Mouse (Mus musculus) layer of hippocampus, adult 11-12 months (tissue): ENCODE data around the gene Treml4.

Experiments
- DNase-seq: peaks from one replicate; pipeline ENCODE4 v3.0.0; 2022; ENCODE audit warnings: low spot score

The Treml4 gene

DNA sequence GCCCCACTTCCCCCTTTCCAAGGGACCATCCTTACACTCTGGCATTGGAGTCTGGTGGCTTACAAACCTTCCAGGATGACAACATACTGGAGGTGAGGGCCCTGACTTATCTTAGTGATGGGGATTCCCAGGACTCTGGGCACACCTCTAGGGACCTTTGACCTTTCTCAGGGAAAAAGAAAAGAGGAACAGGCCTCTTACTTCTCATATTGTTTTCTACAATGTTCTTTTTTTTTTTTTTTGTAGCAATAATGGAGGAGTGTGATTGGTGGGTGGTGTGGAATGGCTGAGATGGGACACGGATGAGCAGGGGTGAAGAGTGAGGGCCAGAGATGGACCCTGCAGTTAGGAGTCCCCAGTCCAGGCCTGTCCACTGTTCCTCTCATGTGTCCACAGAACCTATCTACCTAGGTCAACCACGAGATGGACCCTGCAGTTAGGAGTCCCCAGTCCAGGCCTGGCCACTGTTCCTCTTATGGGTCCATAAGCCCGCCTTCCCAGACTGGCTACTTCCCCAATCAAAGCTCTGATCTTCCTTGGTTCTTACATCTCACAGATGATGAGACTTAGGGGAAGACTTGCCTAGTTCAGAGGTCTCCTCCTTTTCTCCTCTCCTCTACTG lies at the start of gene Treml4:
Gene Treml4 (plus strand): TSS at position 555 of the 622 bp plus-strand sequence.
- DNase-seq = no peak

- DNase-seq = no peak
Measured at GRCm38 (mm10) chr17:48215429-48215828, 48.7 kb upstream of the Treml4 start.

DNA sequence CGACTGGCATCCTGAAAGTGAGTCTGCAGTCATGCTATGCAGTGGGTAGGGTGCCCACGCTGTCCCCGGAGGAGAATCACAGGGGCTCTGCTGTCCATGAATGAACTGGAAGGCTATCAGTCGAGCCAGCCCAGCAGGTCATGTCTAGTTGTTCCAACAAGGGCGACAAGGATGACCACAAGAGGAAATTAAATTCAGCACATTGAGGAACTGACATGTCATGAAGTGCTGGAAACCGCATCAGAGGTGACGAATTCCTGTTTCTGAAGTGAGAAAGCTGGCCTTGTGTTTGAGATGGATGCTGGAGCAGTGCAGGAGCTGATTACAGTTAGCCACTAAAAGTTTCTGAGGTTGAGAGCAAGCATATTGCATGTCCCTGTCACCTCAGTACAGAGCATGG lies 33.4 kb upstream of the Treml4 start:
- DNase-seq = no peak

DNA sequence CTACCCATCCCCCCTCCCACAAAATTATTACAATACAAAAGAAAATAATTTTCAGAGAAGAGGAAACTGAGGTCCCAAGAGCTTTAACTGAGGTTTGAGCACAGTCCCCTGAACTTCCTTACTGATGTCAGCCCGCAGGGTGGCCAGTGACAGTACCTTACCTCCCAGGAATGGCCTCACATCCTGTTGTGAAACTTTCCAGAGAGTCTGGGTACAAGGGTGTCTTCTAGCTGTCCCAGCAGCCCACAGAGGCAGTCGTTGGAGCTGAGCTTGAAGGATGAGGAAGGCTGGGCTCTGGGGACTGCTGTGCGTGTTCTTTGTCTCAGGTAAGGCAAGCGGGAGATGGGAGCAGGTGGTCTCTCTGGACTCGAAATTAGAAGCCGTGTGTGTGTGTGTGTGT lies 31.6 kb upstream of the Treml4 start, which contains the start of gene Trem1:
Gene Trem1 (plus strand): TSS at position 251 of the 400 bp plus-strand sequence.
- DNase-seq = no peak

- DNase-seq = no peak
Measured at GRCm38 (mm10) chr17:48233789-48234188, 30.3 kb upstream of the Treml4 start.

DNA sequence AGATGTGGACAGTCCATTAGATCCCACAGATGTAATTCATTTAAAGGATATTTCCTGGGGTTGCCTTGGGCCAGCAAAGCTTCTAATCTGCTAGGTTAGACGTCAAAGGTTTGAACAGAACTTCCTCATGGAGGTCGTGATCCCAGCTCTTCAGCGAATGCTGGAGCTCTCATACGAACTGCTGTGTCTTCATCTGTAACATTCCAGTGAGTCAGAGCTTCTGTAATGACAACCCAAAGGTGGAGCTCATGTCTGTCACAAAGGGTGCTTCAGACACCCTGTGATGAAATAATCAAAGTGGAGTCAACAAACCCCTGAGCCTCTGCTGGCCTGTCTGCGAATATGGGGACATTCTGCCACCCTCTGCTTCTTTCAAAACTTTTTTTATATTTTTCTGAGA lies 29.5 kb upstream of the Treml4 start:
- DNase-seq = no peak

- DNase-seq = no peak
Measured at GRCm38 (mm10) chr17:48235773-48236370, 28.2 kb upstream of the Treml4 start.

DNA sequence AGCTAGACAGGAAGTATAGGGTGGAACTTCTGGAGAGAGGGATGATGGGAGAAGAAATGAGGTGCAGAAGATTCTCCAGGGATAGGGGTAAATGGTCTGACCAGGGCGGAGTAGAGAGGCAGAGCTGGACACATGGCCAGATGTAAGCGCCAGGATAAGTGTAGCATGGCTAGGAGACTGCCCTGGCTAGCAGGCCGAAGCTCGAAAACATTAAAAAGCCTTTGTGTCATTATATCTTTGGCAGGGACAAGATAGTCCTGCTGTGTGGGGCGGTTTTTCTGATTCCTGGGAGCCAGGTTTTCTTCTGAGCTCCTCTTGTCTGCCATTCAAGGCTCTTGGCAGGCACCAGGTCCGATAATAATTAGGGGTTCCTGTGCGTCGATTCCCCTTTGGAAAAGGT lies 26.5 kb upstream of the Treml4 start:
- no peak for DNase-seq

GRCm38 (mm10) chr17:48247221-48247928 lies 16.7 kb upstream of the Treml4 start, which contains the start of gene Trem3:
Gene Trem3, plus strand, starts transcription at chr17:48247777.
- DNase-seq = no peak

GRCm38 (mm10) chr17:48249039-48249438 lies 15.1 kb upstream of the Treml4 start:
- peak; percentile 16 for DNase-seq

DNA sequence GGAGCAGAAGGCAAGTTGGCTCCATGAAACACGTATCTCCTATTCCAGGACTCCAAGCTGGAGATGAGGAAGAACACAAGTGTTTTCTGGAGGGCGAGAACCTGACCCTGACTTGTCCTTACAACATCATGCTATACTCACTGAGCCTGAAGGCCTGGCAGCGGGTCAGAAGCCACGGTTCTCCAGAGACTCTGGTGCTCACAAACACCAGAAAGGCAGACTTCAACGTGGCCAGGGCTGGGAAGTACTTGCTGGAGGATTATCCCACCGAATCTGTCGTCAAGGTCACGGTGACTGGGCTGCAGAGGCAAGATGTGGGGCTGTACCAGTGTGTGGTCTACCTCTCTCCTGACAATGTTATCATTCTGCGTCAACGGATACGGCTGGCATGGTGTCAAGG lies 14.6 kb upstream of the Treml4 start:
- no peak for DNase-seq

DNA sequence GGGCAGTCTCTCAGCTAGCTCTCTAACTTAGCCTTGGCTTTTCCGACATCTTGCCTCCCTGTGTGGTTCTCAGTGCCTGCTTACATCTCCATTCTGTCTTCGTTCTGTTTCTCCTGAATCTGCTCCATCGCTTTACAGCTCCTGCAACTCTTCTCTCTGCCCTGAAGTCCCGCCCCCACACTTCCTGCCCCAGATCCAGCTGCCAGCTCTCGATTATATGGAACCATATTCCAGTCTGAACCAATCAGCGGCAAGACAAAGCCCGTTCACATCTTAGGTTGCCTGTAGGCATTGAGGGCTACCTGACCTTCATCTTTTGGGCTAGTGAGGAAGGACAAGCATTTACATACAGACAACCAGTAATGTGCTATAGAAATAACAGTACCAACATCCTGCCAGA lies 13.5 kb upstream of the Treml4 start:
- no peak for DNase-seq

DNA sequence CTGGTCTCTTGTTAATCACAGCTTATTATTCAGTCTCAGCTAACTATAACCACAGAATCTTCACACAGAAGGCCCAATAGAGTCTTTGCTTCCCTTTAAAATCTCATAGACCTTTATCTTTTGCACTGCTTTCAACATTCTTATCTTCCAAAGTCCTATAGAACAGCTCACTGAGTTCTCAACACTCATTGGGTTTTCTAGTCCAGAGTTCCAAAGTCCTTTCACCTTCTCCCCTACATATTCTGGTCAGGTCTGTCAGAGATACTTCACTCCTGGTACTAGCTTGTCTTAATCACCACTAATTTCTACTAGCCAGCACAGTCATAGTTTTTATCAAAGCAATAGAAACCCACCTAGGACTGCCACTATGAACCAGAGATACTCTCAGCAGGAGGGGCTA lies 7.5 kb upstream of the Treml4 start:
- DNase-seq = no peak

DNA sequence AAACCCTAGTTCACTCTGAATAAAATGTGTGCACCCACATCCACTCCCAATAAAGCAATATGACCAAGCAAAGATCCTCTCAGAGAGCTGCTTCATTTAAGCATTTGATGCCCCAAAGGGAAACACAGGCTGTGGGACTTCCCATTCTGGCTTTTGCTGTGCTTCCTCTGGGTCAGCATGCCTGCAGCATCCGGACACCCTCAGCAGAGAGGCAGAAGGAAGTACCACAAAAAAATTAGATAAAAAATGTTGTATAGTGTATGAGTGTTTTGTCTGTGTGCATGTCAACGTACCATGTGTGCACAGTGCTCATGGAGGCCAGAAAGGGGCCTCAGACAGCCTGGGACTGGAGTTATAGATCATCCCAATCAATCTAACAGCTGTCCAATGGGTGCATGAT lies 2.2 kb upstream of the Treml4 start:
- no peak for DNase-seq

DNA sequence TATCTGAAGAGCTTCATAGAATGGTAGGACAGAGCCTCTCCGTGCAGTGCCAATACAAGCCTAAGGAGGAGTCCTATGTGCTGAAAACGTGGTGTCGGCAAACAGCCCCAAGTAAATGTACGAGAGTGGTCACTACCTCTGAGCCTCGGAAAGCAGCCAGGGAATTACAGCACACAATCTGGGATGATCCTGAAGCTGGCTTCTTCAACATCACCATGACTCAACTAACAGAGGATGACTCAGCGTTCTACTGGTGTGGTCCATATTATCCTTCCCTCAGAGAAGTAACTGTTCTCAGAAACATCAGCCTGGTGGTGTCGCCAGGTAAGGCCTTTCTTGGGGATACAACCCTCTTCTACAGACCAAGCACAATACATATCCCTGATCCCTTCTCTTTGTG lies 567 bp downstream of the Treml4 start:
- no peak for DNase-seq

- no peak for DNase-seq
Measured at GRCm38 (mm10) chr17:48266138-48266537, 2.0 kb downstream of the Treml4 start.

GRCm38 (mm10) chr17:48266610-48267304 lies 2.7 kb downstream of the Treml4 start:
- no peak for DNase-seq

- no peak for DNase-seq
Measured at GRCm38 (mm10) chr17:48267591-48267990, 3.5 kb downstream of the Treml4 start.

DNA sequence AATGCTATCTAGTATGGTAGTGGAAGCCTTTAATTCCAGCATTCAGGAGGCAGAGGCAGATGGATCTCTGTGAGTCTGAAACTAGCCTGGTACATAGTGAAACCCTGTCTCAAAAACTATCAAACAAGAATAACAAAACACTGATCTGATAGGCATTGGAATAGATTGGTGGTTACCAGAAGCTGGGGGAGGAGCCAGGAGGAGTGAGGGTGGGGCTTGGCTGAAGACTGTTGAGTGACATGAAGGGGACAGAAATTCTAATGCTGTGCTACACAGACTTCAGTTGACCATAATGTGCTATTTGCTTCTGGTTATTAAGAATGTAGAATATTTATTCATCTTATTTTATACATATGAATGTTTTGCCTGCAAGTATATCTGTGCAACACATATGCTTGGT lies 4.2 kb downstream of the Treml4 start:
- no peak for DNase-seq

GRCm38 (mm10) chr17:48269833-48270232 lies 5.7 kb downstream of the Treml4 start:
- no peak for DNase-seq

GRCm38 (mm10) chr17:48272158-48272557 lies 8.1 kb downstream of the Treml4 start:
- DNase-seq = no peak

GRCm38 (mm10) chr17:48272598-48272997 lies 8.5 kb downstream of the Treml4 start:
- DNase-seq = no peak

GRCm38 (mm10) chr17:48274098-48274497 lies 10.0 kb downstream of the Treml4 start:
- DNase-seq = no peak
